Mouse (Mus musculus) testis, adult 2 months (tissue): ENCODE measurements at regions not wholly inside any gene's neighbourhood (a gene's known extent, or its start where the extent isn't known, plus 50 kb on each side); places are given as distances from the start of the nearest gene placed in this dataset.

Experiments
- CTCF ChIP-seq: fragments of 200-500 bp; IDR thresholded peaks from 2 replicates; pipeline ENCODE4 v1.5.1; 2012; ENCODE audit warnings: low read depth, mild to moderate bottlenecking, inconsistent platforms, low read length, moderate library complexity; ENCODE audit not compliant: control insufficient read depth, insufficient read depth, insufficient replicate concordance
- POLR2A ChIP-seq: fragments of 200-500 bp; IDR thresholded peaks from 2 replicates; pipeline ENCODE4 v1.6.1; 2012; ENCODE audit warnings: low read depth, mild to moderate bottlenecking, inconsistent platforms, low read length, moderate library complexity; ENCODE audit not compliant: control insufficient read depth

GRCm38 (mm10) chr13:59244622-59245021 is 340.4 kb downstream of the Agtpbp1 start:
- TF ChIP-seq POLR2A: no peak
- TF ChIP-seq CTCF: no peak
